Mouse (Mus musculus) erythroid progenitor cell, adult 5-6 weeks (primary cell): ENCODE results near the gene Gm16434. TPM values are rescaled to one million over a fixed set of nuclear protein-coding genes. Genes with fewer than 3 reads are reported as not detected.
"Not testable (repeated sequence)": the region's sequence is repeated elsewhere in the genome, so short reads cannot be mapped to it uniquely, and the experiment has no call there.

ENCODE experiments used
- ATAC-seq: replicated peaks from 2 replicates; pipeline ENCODE4 v1.8.0; 2016; ENCODE audit warnings: moderate number of reproducible peaks, mild to moderate bottlenecking, moderate TSS enrichment, inconsistent platforms; ENCODE audit not compliant: poor library complexity, low FRiP score, severe bottlenecking
- total RNA-seq, 2 experiments: library from RNA; stranded (forward) in 1 of 2; stranded (reverse) in 1 of 2; fragments of 150-400 nt in 1 of 2; fragments of 186-747, 209-891 nt in 1 of 2; gene quantifications; 2 replicates each; pipeline versions ENCODE4 v1.2.3 to v1.2.4; 2015 to 2017; ENCODE audit warnings: low replicate concordance in 2 of 2

Gm16434 gene
- not detected in 2 replicates for total RNA-seq (2015; ENCODE audit: low replicate concordance)
- total RNA-seq (2017; ENCODE audit: low replicate concordance), result not detected in 2 replicates

GRCm38 (mm10) chr14:7194440-7194839, at the start of gene Gm16434:
Gene Gm16434 (minus strand): TSS chr14:7194540.
- not testable (repeated sequence) for ATAC-seq

- ATAC-seq, result not testable (repeated sequence)
These were observed 49.2 kb upstream of the Gm16434 start for GRCm38 (mm10) chr14:7243498-7243897.

GRCm38 (mm10) chr14:7200070-7200469, 5.7 kb upstream of the Gm16434 start:
- not testable (repeated sequence) for ATAC-seq

- ATAC-seq, result not testable (repeated sequence)
These were observed 19.8 kb downstream of the Gm16434 start, which contains the start of gene Gm3512 for GRCm38 (mm10) chr14:7174483-7174971. Gene Gm3512 (minus strand): TSS chr14:7174533.

Other genes with a start within 250 kb of the Gm16434 start
- gene Gm6356, start 220.7 kb downstream of the Gm16434 start, total RNA-seq (2015; ENCODE audit: low replicate concordance), result not detected in 2 replicates
- not detected in 2 replicates for gene Gm6356, start 220.7 kb downstream of the Gm16434 start, total RNA-seq (2017; ENCODE audit: low replicate concordance)
- gene Gm10406, start 167.1 kb downstream of the Gm16434 start, total RNA-seq (2015; ENCODE audit: low replicate concordance), result not detected in 2 replicates
- gene Gm10406, start 167.1 kb downstream of the Gm16434 start, total RNA-seq (2017; ENCODE audit: low replicate concordance), result not detected in 2 replicates
- gene Gm3685, start 149.6 kb downstream of the Gm16434 start, total RNA-seq (2015; ENCODE audit: low replicate concordance), result not detected in 2 replicates
- gene Gm3685, start 149.6 kb downstream of the Gm16434 start, total RNA-seq (2017; ENCODE audit: low replicate concordance), result not detected in 2 replicates
- gene Gm3696, start 93.9 kb downstream of the Gm16434 start, total RNA-seq (2015; ENCODE audit: low replicate concordance), result not detected in 2 replicates
- gene Gm3696, start 93.9 kb downstream of the Gm16434 start, total RNA-seq (2017; ENCODE audit: low replicate concordance), result not detected in 2 replicates
- not detected in 2 replicates for gene Gm6676, start 69.1 kb downstream of the Gm16434 start, total RNA-seq (2015; ENCODE audit: low replicate concordance)
- not detected in 2 replicates for gene Gm6676, start 69.1 kb downstream of the Gm16434 start, total RNA-seq (2017; ENCODE audit: low replicate concordance)
- gene Gm3512, start 20.0 kb downstream of the Gm16434 start, total RNA-seq (2015; ENCODE audit: low replicate concordance), result not detected in 2 replicates
- 1.2 TPM in 1 of 2 replicates, not detected in the other for gene Gm3512, start 20.0 kb downstream of the Gm16434 start, total RNA-seq (2017; ENCODE audit: low replicate concordance)
- gene Gm3727, start 70.2 kb upstream of the Gm16434 start, total RNA-seq (2015; ENCODE audit: low replicate concordance), result not detected in 2 replicates
- not detected in 2 replicates for gene Gm3727, start 70.2 kb upstream of the Gm16434 start, total RNA-seq (2017; ENCODE audit: low replicate concordance)
- 3.6 TPM in 1 of 2 replicates, not detected in the other for gene Gm3739, start 120.5 kb upstream of the Gm16434 start, total RNA-seq (2015; ENCODE audit: low replicate concordance)
- gene Gm3739, start 120.5 kb upstream of the Gm16434 start, total RNA-seq (2017; ENCODE audit: low replicate concordance), result not detected in 2 replicates
- not detected in 2 replicates for gene Gm5797, start 137.9 kb upstream of the Gm16434 start, total RNA-seq (2015; ENCODE audit: low replicate concordance)
- not detected in 2 replicates for gene Gm5797, start 137.9 kb upstream of the Gm16434 start, total RNA-seq (2017; ENCODE audit: low replicate concordance)
- not detected in 2 replicates for gene Gm8374, start 170.6 kb upstream of the Gm16434 start, total RNA-seq (2015; ENCODE audit: low replicate concordance)
- gene Gm8374, start 170.6 kb upstream of the Gm16434 start, total RNA-seq (2017; ENCODE audit: low replicate concordance), result not detected in 2 replicates